Mouse (Mus musculus) adrenal gland, postnatal 25 days (tissue): Measurements from ENCODE around the gene Necab3. TPM values are rescaled to one million over a fixed set of nuclear protein-coding genes. Genes with fewer than 3 reads are reported as not detected.

ENCODE experiments used
- DNase-seq: peaks from one replicate; pipeline ENCODE4 v3.0.0; 2021; ENCODE audit warnings: mixed read lengths
- total RNA-seq: library from RNA; stranded (reverse); gene quantifications from 2 replicates; pipeline ENCODE4 v1.2.3, GENCODE M21; 2021

Necab3 gene
- total RNA-seq, 1 experiment from 2014 or later = 2.1 TPM

- no peak for DNase-seq
Observed at GRCm38 (mm10) chr2:154571976-154572375, 13.3 kb upstream of the Necab3 start.

- no peak for DNase-seq
Observed at GRCm38 (mm10) chr2:154571266-154571665, 12.6 kb upstream of the Necab3 start.

GRCm38 (mm10) chr2:154570666-154571065, 12.0 kb upstream of the Necab3 start:
- no peak for DNase-seq

GRCm38 (mm10) chr2:154569836-154570286, 11.2 kb upstream of the Necab3 start, which contains the start of gene E2f1:
Gene E2f1 (minus strand): TSS chr2:154569892.
- DNase-seq = peak; percentile 98

GRCm38 (mm10) chr2:154569071-154569748, 10.5 kb upstream of the Necab3 start:
- peak; percentile 80 for DNase-seq

GRCm38 (mm10) chr2:154568329-154569070, 9.8 kb upstream of the Necab3 start:
- no peak for DNase-seq

- DNase-seq = no peak
Observed at GRCm38 (mm10) chr2:154567766-154568165, 9.1 kb upstream of the Necab3 start.

- DNase-seq = no peak
Observed at GRCm38 (mm10) chr2:154566641-154567040, 8.0 kb upstream of the Necab3 start.

- DNase-seq = no peak
Observed at GRCm38 (mm10) chr2:154565562-154565961, 6.9 kb upstream of the Necab3 start.

GRCm38 (mm10) chr2:154563612-154564170, 5.0 kb upstream of the Necab3 start:
- no peak for DNase-seq

GRCm38 (mm10) chr2:154557184-154557832, 1.4 kb downstream of the Necab3 start:
- DNase-seq = no peak

GRCm38 (mm10) chr2:154555235-154555634, 3.5 kb downstream of the Necab3 start:
- DNase-seq = no peak

- peak; percentile 75 for DNase-seq
Observed at GRCm38 (mm10) chr2:154552424-154552907, 6.2 kb downstream of the Necab3 start.

GRCm38 (mm10) chr2:154551927-154552326, 6.8 kb downstream of the Necab3 start:
- DNase-seq = no peak

- no peak for DNase-seq
Observed at GRCm38 (mm10) chr2:154551476-154551875, 7.2 kb downstream of the Necab3 start, which contains the start of gene Actl10. Gene Actl10 (plus strand): TSS chr2:154551776.

GRCm38 (mm10) chr2:154550937-154551336, 7.8 kb downstream of the Necab3 start:
- DNase-seq = no peak

- no peak for DNase-seq
Observed at GRCm38 (mm10) chr2:154549886-154550189, 8.9 kb downstream of the Necab3 start.

GRCm38 (mm10) chr2:154549127-154549885, 9.4 kb downstream of the Necab3 start:
- peak; percentile 76 for DNase-seq

GRCm38 (mm10) chr2:154548688-154549087, 10.0 kb downstream of the Necab3 start:
- DNase-seq = no peak

GRCm38 (mm10) chr2:154546711-154547110, 12.0 kb downstream of the Necab3 start, which contains the start of gene 1700003F12Rik:
Gene 1700003F12Rik (plus strand): TSS chr2:154547085.
- DNase-seq = no peak

- DNase-seq = peak; percentile 56
Observed at GRCm38 (mm10) chr2:154543567-154544347, 14.9 kb downstream of the Necab3 start.
